Mouse (Mus musculus) limb, embryonic 14.5 days (tissue): ENCODE data around the gene Oxtr. TPM values are rescaled to one million over a fixed set of nuclear protein-coding genes. Genes with fewer than 3 reads are reported as not detected.
A peak's percentile ranks its signal among the peaks of the same experiment; 100 is the strongest.

Source experiments
- ATAC-seq: fragments of 200-750 bp; cut with Nextera tagmentation; 2 replicates; pipeline ENCODE4 v1.8.0; 2017; ENCODE audit warnings: low read depth, moderate number of reproducible peaks, moderate TSS enrichment; ENCODE audit not compliant: low FRiP score
- DNase-seq: peaks from one replicate; pipeline ENCODE4 v3.0.0-alpha.2; 2015; ENCODE audit warnings: low spot score
- H3K27ac ChIP-seq: fragments of 300-500 bp; sonication (generic); replicated peaks from 2 replicates; pipeline ENCODE4 v1.5.1; 2014; ENCODE audit warnings: low read depth, mild to moderate bottlenecking, low read length, moderate library complexity, mixed read lengths
- H3K27me3 ChIP-seq: fragments of 300-500 bp; sonication (generic); 2 replicates; pipeline ENCODE4 v1.6.1; 2014; ENCODE audit warnings: low read length, mixed read lengths; ENCODE audit not compliant: control insufficient read depth, insufficient read depth
- H3K36me3 ChIP-seq: fragments of 300-500 bp; sonication (generic); 2 replicates; pipeline ENCODE4 v1.6.1; 2014; ENCODE audit warnings: mild to moderate bottlenecking, low read length, moderate library complexity, mixed read lengths; ENCODE audit not compliant: control insufficient read depth, insufficient read depth
- H3K4me1 ChIP-seq: fragments of 300-500 bp; sonication (generic); 2 replicates; pipeline ENCODE4 v1.6.1; 2014; ENCODE audit warnings: antibody characterized with exemption, low read length, mixed read lengths; ENCODE audit not compliant: control insufficient read depth, insufficient read depth
- H3K4me2 ChIP-seq: fragments of 300-500 bp; sonication (generic); replicated peaks from 2 replicates; pipeline ENCODE4 v1.6.1; 2014; ENCODE audit warnings: low read depth, mild to moderate bottlenecking, low read length, moderate library complexity; ENCODE audit not compliant: severe bottlenecking
- H3K4me3 ChIP-seq: fragments of 300-500 bp; sonication (generic); replicated peaks from 2 replicates; pipeline ENCODE4 v1.5.1; 2014; ENCODE audit warnings: low read length
- H3K9ac ChIP-seq: fragments of 300-500 bp; sonication (generic); 2 replicates; pipeline ENCODE4 v1.6.1; 2014; ENCODE audit warnings: mild to moderate bottlenecking, low read depth, low read length, moderate library complexity; ENCODE audit not compliant: severe bottlenecking
- H3K9me3 ChIP-seq: fragments of 300-500 bp; sonication (generic); 2 replicates; pipeline ENCODE4 v1.6.1; 2016; ENCODE audit warnings: low read length; ENCODE audit not compliant: control insufficient read depth
- POLR2A ChIP-seq: fragments of 200-500 bp; IDR thresholded peaks from 2 replicates; pipeline ENCODE4 v1.8.0; 2012; ENCODE audit warnings: inconsistent platforms, mild to moderate bottlenecking, moderate library complexity, borderline replicate concordance; ENCODE audit not compliant: insufficient read depth, insufficient read length; ENCODE audit errors: extremely low read depth
- WGBS: fragments of 180-500 bp; shearing (Covaris S2); extraction: QIAGEN DNeasy Blood & Tissue Kit; methylation state at CpG from one replicate; pipeline ENCODE4 v1.1.7; 2014; 5-methylcytosine and 5-hydroxymethylcytosine counted together
- polyA plus RNA-seq, 2 experiments: library from polyadenylated mRNA; depleted of rRNA in 1 of 2; stranded (reverse) in 1 of 2; unstranded in 1 of 2; fragments of >200 nt; fragmentation: Nextera tagmentation in 1 of 2; extraction: Ambion mirVana in 1 of 2; gene quantifications; 2 replicates each; pipeline versions ENCODE4 v1.2.1 to v1.2.3; 2012 to 2014

The Oxtr gene
- polyA plus RNA-seq, 2 experiments: 0.33 to 0.36 TPM

DNA sequence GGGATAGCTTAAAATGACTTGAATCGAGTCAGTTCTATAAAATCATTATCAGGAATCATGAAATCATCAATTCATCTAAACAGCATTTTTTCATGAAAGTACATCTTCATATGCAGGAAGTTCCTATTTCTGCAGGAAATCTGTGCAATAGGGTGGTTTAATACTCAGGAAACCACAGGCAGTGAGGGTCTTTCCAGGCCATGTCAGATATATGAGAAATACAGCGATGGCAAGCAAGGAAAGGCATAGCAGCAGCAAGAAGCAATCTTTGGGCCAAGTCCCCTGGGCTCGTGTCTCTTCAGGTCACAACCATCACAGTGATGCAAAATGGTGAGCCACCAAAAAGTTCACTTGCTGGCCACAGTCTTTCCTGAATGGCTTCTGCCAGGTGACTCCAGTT, 44.1 kb downstream of the Oxtr start:
- no peak for ATAC-seq
- H3K4me1 ChIP-seq: no peaks in the 10 kb centered on the region
- no peak overlapping the region for H3K9ac ChIP-seq
- WGBS: 84% methylated on average over 3 of the region's 3 CpGs
- H3K4me2 ChIP-seq: no peak overlapping the region
- H3K27ac ChIP-seq: no peak overlapping the region
- no peaks in the 10 kb centered on the region for H3K9me3 ChIP-seq
- H3K4me3 ChIP-seq: no peak overlapping the region
- DNase-seq: no peak
- H3K27me3 ChIP-seq: no peaks in the 10 kb centered on the region
- H3K36me3 ChIP-seq: no peaks in the 10 kb centered on the region
- TF ChIP-seq POLR2A: no peak

DNA sequence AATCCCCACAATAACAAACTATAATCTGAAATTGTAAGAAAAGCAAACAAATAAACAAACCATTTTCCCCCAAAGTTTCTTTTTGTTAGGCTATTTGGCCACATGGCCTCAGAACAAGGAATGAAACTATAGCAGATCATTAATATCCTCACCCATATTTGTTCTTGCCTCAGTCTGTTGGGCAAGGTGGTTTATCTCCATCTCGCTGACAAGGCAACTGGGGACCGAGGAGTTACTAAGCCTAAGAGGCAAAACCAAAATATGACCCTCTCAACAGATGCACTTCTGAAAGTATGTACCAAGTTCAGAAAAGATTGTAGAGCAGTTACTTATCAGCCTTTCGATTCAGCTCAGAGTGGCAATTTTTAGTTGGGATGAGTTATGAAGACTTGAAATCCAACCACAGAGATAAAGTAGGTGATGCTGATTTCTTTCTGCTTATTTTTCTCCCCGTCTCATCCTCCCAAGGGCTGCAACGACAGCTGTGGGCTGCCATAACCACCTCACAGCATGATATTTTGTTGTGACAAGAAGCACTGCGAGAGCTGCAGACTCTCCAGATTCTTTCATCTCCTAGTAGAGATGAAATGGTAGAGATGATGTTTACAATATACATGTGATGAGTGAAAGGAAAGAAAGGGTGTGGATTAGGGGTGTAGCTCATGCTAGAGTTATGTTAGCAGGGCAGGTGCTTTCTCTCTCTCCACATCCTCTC, 63.6 kb downstream of the Oxtr start:
- no peaks in the 10 kb centered on the region for H3K36me3 ChIP-seq
- no peaks in the 10 kb centered on the region for H3K9me3 ChIP-seq
- TF ChIP-seq POLR2A: no peak
- no peak overlapping the region for H3K27ac ChIP-seq
- H3K4me2 ChIP-seq: no peak overlapping the region
- 70% methylated on average over 6 of the region's 6 CpGs for WGBS
- DNase-seq: no peak
- no peaks in the 10 kb centered on the region for H3K27me3 ChIP-seq
- H3K4me3 ChIP-seq: no peak overlapping the region
- no peaks in the 10 kb centered on the region for H3K4me1 ChIP-seq
- H3K9ac ChIP-seq: no peak overlapping the region
- ATAC-seq: no peak

DNA sequence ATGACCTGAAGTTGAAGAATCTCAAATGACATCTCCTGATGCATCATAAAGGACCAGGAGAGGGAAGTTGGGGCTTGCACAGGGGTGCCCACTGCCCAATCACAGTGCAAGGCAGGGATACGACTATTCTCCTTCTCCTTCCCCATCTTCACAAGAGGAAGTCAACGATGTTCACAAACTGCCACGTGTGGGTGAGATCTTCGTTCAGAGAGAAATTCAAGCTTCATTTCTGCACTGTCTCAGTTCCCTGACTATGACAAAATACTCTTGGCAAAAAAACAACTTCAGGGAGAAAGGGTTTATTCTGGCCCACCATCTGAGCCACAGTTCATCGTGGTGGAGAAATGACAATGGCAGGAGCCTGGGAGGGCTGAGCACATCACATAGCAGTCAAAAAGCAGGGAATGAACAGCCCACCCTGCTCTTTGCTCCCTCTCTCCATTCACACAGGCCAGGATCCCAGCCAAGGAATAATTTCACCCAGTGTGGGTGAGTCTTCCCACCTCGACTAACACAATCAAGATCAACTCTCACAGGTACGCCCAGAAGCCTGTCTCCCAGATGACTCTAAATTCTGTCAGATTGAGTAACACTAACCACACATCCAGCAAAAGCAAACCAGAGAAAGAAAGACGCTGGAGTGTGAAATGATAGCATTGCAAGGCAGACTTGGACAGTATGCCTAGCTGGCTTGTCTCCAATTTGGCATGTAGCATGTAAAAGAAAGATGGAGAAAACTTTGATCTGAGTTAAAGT, 65.8 kb downstream of the Oxtr start:
- H3K27ac ChIP-seq: no peak overlapping the region
- DNase-seq (peak; percentile 21), ATAC-seq (no peak)
- H3K9ac ChIP-seq: no peak overlapping the region
- H3K9me3 ChIP-seq: no peaks in the 10 kb centered on the region
- H3K27me3 ChIP-seq: no peaks in the 10 kb centered on the region
- WGBS: 81% methylated on average over 8 of the region's 8 CpGs
- H3K4me1 ChIP-seq: no peaks in the 10 kb centered on the region
- no peak overlapping the region for H3K4me2 ChIP-seq
- no peak overlapping the region for H3K4me3 ChIP-seq
- H3K36me3 ChIP-seq: no peaks in the 10 kb centered on the region
- no peak for TF ChIP-seq POLR2A

Other genes starting within 250 kb of the Oxtr start
- 22.9 and 24.6 TPM in 2 replicates for gene Lmcd1, start 216.2 kb downstream of the Oxtr start, polyA plus RNA-seq (2012; rRNA removed)
- 32.1 and 37.4 TPM in 2 replicates for gene Lmcd1, start 216.2 kb downstream of the Oxtr start, polyA plus RNA-seq (2014; fragmentation: Nextera tagmentation; extraction: Ambion mirVana)
- 2.7 and 3.8 TPM in 2 replicates for gene Ssu2, start 101.9 kb downstream of the Oxtr start, polyA plus RNA-seq (2012; rRNA removed)
- 3.0 and 3.2 TPM in 2 replicates for gene Ssu2, start 101.9 kb downstream of the Oxtr start, polyA plus RNA-seq (2014; fragmentation: Nextera tagmentation; extraction: Ambion mirVana)
- gene Cav3, start 30.4 kb downstream of the Oxtr start, polyA plus RNA-seq (2012; rRNA removed): 33.8 and 38.4 TPM in 2 replicates
- 15.4 and 22.5 TPM in 2 replicates for gene Cav3, start 30.4 kb downstream of the Oxtr start, polyA plus RNA-seq (2014; fragmentation: Nextera tagmentation; extraction: Ambion mirVana)
- gene Rad18, start 206.7 kb upstream of the Oxtr start, polyA plus RNA-seq (2012; rRNA removed): 11.5 and 12.9 TPM in 2 replicates
- gene Rad18, start 206.7 kb upstream of the Oxtr start, polyA plus RNA-seq (2014; fragmentation: Nextera tagmentation; extraction: Ambion mirVana): 29.2 and 30.1 TPM in 2 replicates